Mouse (Mus musculus): ENCODE measurements around the gene B4gat1.
A peak's percentile ranks its signal among the peaks of the same experiment; 100 is the strongest.
"Not testable (repeated sequence)": the region's sequence is repeated elsewhere in the genome, so short reads cannot be mapped to it uniquely, and the experiment has no call there.

B4gat1 gene

GRCm38 (mm10) chr19:5038709-5039156, at the start of gene B4gat1, which contains the start of gene AC124502.3:
Gene B4gat1, plus strand, starts transcription at chr19:5038826.
Gene AC124502.3, plus strand, starts transcription at chr19:5038891.
- peak; percentile 82 for DNase-seq (ENCODE audit: low read depth, low spot score)

GRCm38 (mm10) chr19:4989013-4989412, 49.6 kb upstream of the B4gat1 start:
- peak; percentile 85 for DNase-seq (ENCODE audit: low read depth, low spot score)

- no peak for DNase-seq (ENCODE audit: low read depth, low spot score)
Measured at GRCm38 (mm10) chr19:4989434-4990255, 49.0 kb upstream of the B4gat1 start.

DNA sequence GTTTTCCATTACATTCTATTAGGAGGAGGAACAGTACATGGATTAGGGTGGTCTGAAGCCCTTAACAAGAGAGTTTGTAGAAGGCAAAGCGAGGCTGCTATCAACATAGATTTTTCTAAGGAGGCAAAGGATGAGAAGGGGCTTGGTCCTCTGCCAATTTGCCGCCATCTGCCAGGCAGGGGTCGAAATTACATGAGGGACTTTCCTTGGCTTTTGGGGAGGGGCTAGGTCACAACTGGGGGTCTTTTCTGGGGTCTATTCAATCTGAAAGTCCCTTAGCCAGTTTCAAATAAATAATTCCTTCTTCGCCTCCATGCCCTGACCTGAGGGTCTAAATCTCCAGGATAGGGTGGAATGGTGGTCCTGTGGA, 48.4 kb upstream of the B4gat1 start, which contains the start of gene Npas4:
TSS of gene Npas4 (minus strand) at position 61 of the 370 bp plus-strand sequence.
- DNase-seq (ENCODE audit: low read depth, low spot score) = no peak

DNA sequence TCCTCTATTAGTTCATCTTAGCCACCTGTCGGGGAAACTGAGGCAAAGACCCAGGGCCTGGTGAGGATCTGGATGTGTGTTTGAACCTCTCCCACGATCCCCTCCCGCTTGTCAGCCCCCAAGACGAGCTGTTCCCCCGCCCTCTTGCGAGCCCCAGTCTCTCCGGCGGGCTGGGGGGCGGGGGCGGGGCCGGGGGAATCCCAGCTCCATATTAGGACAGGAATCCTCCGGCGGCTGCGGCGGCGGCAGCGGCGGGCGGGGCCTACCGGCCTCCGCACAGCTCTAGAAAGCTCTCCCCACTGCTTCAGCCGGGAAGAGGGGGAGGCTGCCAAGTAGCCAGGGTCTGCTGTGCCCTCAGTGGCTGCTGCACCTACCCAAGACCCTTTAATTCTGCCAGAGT, 47.9 kb upstream of the B4gat1 start:
- no peak for DNase-seq (ENCODE audit: low read depth, low spot score)

GRCm38 (mm10) chr19:4992371-4992770, 46.3 kb upstream of the B4gat1 start:
- DNase-seq (ENCODE audit: low read depth, low spot score) = peak; percentile 23

GRCm38 (mm10) chr19:4992904-4993303, 45.7 kb upstream of the B4gat1 start:
- DNase-seq (ENCODE audit: low read depth, low spot score) = peak; percentile 83

DNA sequence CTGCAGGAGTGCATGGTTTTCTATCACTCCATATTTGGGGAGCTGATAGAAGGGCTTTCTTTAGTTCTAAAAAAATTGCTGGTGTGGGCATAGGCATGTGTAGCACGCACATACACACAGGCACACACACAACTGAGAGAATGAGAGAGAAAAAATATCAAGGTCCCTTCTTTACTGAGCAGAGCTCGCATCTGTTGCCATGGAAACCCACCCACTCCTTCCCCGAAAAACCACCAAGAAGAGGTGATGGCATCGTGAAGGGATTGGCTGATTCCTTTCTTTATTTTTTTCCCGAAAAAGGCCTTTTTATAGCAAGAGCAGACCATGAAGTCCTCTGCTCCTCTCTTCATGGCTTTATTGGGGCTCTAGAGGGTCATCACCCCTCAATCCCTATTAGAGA, 44.6 kb upstream of the B4gat1 start:
- DNase-seq (ENCODE audit: low read depth, low spot score) = no peak

DNA sequence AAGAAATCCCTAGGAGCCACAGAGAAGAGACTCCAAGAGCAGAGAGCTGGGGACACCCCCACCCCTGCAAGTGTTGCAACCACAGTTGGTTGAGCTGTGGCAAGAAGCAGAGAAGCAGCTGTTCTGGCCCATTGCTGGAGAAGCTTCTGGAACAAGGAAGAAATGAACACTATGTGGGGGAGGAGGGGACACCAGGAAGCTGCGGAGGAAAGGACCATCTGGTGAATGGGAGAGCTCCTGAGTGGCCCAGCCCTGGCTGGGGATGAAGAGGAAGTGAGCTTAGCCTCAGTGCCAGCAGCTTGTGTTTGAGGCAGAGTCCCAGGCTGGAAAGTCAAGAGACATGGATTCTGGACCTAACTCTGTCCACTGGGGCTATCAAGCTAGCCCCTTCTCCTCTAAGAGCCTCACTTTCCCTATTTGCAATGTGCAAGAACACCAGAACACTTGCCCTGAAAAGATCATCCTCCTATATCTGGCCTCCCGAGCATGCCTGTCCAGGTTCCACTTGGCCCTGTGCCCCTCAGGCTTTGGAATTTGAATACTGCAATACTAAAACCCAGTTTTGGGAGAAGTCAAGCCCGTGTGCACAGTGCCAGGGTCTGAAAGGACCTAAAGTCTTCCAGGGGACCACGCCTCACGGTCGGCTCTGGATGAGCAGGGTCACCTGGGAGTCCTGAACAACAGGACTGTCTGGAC, 39.0 kb upstream of the B4gat1 start:
- DNase-seq (ENCODE audit: low read depth, low spot score) = no peak

DNA sequence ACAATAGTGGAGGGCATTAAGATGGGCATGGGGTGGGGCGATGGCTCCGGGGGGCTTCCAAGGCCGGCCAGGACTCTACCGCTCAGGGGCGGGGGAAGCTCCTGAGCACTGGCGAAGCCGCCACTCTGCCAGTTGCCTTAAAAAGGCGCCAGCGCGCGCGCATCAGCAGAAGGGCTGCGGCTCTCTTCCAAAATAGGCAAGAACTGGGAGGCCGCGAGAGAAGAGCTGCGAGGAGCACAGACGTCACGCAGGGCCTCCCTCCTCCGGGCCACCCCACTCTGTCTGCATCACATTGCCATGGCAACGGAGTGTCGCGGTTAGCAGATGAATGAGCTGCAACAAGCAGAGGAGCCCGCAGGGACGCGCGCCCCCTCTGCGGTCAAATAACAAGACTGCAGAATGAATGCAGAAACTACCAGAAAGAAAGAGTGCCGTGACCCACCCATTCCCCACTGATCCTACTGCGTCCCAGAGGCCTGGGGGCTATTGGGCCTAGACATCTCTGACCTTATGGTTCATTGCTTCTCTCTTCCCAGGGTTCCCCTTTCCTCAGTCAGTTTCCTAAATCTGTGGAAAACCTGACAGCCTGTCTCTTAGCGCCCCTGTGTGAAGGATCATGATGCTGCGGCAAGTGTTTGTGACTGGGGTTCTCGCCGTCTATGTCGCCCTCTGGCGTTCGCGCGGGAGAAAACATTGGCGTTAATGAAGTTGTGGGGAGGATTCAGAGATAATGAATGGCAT, 36.8 kb upstream of the B4gat1 start:
- peak; percentile 54 for DNase-seq (ENCODE audit: low read depth, low spot score)

- DNase-seq (ENCODE audit: low read depth, low spot score) = not testable (repeated sequence)
Measured at GRCm38 (mm10) chr19:5003644-5004043, 35.0 kb upstream of the B4gat1 start.

GRCm38 (mm10) chr19:5004925-5005324, 33.7 kb upstream of the B4gat1 start:
- no peak for DNase-seq (ENCODE audit: low read depth, low spot score)

- DNase-seq (ENCODE audit: low read depth, low spot score) = no peak
Measured at GRCm38 (mm10) chr19:5013138-5013537, 25.5 kb upstream of the B4gat1 start.

- no peak for DNase-seq (ENCODE audit: low read depth, low spot score)
Measured at GRCm38 (mm10) chr19:5014961-5015398, 23.6 kb upstream of the B4gat1 start.

DNA sequence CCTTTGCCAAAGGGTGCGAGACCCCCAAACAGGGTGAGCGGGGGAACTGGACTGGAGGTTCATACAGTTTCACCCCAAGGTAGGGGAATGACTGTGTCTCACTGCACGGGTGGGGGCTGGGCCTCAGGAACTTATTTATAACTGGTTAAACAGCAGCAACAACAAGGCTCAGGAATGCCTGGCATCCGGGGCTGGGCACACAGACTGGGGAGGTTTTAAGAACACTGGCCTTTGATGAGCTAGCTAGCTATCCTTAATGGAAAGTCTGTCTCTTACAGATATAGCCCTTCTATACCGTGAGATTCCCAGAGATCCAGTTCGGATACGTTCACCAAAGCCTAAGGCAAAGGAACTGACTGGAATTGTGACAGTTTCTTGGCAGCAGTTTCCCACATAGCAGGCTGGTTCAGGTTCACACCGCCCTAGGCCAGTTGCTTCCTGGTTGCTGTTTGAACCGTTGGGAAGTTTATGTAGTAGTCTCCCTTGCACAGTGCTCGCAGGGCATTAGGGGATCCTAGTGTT, 22.3 kb upstream of the B4gat1 start:
- no peak for DNase-seq (ENCODE audit: low read depth, low spot score)

DNA sequence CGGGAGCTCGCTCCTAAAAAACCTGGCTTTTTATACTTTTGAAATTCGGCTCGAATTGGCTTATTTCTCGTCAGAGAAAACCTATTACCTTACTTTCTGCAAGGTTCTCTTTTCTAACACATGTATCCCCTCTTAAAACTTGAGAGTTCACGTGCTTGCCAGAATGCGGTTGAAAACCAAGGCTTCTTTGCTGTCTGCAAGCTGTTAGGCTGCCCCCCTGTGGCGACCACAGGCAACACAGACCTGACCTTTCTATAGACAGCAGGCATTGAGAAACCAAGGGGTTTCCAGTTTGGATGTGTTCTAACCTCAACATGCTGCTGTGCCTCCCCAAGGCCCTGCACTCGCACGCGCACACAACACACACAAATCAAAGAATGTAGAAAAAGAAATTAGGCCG, 21.8 kb upstream of the B4gat1 start:
- DNase-seq (ENCODE audit: low read depth, low spot score) = no peak

DNA sequence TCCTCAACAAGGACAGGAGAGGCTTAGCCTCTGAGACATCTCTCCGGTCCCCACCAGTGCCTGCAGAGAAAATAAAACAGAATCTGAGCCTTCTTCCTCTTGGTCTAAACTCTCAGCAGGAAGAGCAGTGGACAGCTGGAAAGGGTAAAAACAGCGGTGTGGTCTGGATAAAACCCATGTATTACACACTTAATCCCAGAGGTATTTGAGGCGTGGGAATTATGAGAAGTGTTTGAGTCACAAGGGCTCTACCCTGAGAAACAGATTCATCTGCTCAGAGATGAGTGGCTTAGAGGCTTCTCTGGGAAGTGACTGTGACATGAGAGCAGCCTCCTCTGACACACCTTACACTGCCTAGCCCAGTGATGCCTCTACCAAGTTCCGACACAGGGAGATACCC, 21.0 kb upstream of the B4gat1 start:
- DNase-seq (ENCODE audit: low read depth, low spot score) = no peak

DNA sequence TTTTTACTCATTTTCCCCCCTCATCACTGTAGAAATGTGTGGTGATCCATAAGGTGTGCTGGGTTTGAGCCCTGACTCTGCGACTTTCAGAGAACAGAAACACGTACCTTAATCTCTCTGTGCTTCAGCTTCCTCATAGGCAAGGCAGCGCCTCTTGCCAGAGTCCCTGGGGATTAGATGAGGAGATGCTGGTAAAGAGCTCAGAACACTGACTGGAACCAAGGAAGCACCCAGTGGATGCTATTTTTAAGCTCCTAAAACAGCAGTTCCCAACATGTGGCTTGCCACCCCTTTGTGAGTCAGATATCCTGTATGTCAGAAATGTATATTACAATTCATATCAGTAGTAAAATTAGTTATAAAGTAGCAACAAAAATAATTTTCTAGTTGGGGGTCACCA, 20.4 kb upstream of the B4gat1 start:
- no peak for DNase-seq (ENCODE audit: low read depth, low spot score)

GRCm38 (mm10) chr19:5021416-5021815, 17.2 kb upstream of the B4gat1 start:
- no peak for DNase-seq (ENCODE audit: low read depth, low spot score)

DNA sequence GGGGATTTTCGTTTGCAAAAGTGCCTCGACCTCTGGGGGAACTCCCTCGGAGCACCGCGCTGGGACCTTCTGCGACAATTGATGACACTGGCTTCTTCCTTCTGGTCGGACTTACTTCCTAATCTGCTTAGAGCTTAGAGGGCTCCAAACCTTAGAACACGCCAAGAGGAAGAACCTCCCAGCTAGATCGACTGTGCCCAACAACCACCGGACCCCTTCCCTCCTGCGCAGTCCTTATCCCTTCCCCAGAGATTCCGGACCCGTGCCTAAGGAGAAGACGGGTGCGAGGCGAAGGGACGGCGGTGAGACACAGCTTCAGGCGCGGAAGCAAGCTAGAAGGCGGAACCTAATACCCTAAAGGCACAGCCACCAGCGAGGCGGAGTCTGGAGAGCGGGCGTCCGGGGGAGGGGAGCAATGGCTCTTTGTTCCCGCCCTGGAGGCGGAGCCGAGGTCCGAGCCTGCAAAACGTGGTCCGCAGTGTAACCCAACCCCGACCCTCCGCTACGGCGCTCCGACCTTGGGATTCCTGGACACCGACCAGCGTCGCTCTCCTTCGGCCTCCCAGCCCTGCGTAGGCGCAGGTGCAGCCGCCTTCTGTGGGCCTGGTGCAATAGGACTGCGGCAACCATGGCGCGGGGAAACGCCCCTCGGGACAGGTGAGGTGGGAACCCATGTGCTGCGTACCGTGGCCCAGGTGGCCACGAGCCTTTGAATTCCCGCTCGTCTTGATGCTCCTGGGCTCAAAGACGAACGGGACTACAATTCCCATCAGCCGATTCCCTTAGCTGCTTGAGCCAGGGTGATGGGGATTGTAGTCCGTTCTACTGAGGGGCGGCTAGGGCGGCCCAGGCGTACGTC, 14.8 kb upstream of the B4gat1 start, which contains the start of gene Slc29a2:
TSS of gene Slc29a2 (plus strand) at position 240 of the 859 bp plus-strand sequence.
- peak; percentile 84 for DNase-seq (ENCODE audit: low read depth, low spot score)

- DNase-seq (ENCODE audit: low read depth, low spot score) = no peak
Measured at GRCm38 (mm10) chr19:5026111-5026510, 12.5 kb upstream of the B4gat1 start.

Data from skeletal muscle tissue, adult 2 months (tissue).